Mouse (Mus musculus): ENCODE measurements around the gene Inha. TPM values are rescaled to one million over a fixed set of nuclear protein-coding genes. Genes with fewer than 3 reads are reported as not detected.

Inha gene
- polyA plus RNA-seq, 1 experiment from 2014 or later: 0.67 TPM

GRCm38 (mm10) chr1:75521321-75522031, 14.6 kb downstream of the Inha start, which contains the start of gene Stk11ip:
TSS of gene Stk11ip (plus strand) at chr1:75521529.
- H3K9me3 ChIP-seq (replicated peaks): no peaks in the 10 kb centered on the region
- H3K4me3 ChIP-seq (replicated peaks): peak within 1 kb of the TSS; percentile 79
- H3K36me3 ChIP-seq (replicated peaks): no peaks in the 10 kb centered on the region
- peak within 1 kb of the TSS; percentile 84 for H3K4me2 ChIP-seq
- ATAC-seq (ENCODE audit: insufficient read depth): peak; percentile 95
- WGBS (ENCODE audit: insufficient replicate concordance): under 1% methylated on average over 46 of the region's 46 CpGs
- peak within 1 kb of the TSS; percentile 52 for H3K9ac ChIP-seq
- no peaks in the 10 kb centered on the region for H3K27me3 ChIP-seq
- peaks cover 17% of the 10 kb centered on the region for H3K4me1 ChIP-seq (replicated peaks)
- H3K27ac ChIP-seq (replicated peaks): peak within 1 kb of the TSS; percentile 81

- H3K9me3 ChIP-seq (replicated peaks): no peaks in the 10 kb centered on the region
- no peak overlapping the region for H3K4me2 ChIP-seq
- H3K36me3 ChIP-seq (replicated peaks): 0 out of 2 replicates have a peak, but pooled peaks cover 6% of the 10 kb centered on the region
- no peaks in the 10 kb centered on the region for H3K27me3 ChIP-seq
- 57% methylated on average over 7 of the region's 7 CpGs for whole genome bisulfite sequencing (ENCODE audit: insufficient replicate concordance)
- no peak overlapping the region for H3K4me3 ChIP-seq (replicated peaks)
- ATAC-seq (ENCODE audit: insufficient read depth): no peak
- no peak overlapping the region for H3K9ac ChIP-seq
- H3K27ac ChIP-seq (replicated peaks): no peak overlapping the region
- H3K4me1 ChIP-seq (replicated peaks): peaks cover 17% of the 10 kb centered on the region
Observed at GRCm38 (mm10) chr1:75524679-75525078, 17.8 kb downstream of the Inha start.

- no peak overlapping the region for H3K9ac ChIP-seq
Observed at GRCm38 (mm10) chr1:75530546-75530945, 23.7 kb downstream of the Inha start.

GRCm38 (mm10) chr1:75532280-75533172, 25.6 kb downstream of the Inha start:
- Histone ChIP-seq H3K4me1 (replicated peaks) (no peaks in the 10 kb centered on the region), H3K27ac (replicated peaks) (no peak overlapping the region), H3K9me3 (replicated peaks) (no peaks in the 10 kb centered on the region), H3K27me3 (no peaks in the 10 kb centered on the region), H3K36me3 (replicated peaks) (0 out of 2 replicates have a peak, but pooled peaks cover 2% of the 10 kb centered on the region), H3K9ac (no peak overlapping the region), H3K4me3 (replicated peaks) (no peak overlapping the region), H3K4me2 (no peak overlapping the region)
- no peak for ATAC-seq (ENCODE audit: insufficient read depth)
- WGBS (ENCODE audit: insufficient replicate concordance): 68% methylated on average over 19 of the region's 19 CpGs

More at GRCm38 (mm10) chr1:75530546-75530945, 23.7 kb downstream of the Inha start:
- Histone ChIP-seq H3K4me1 (replicated peaks) (no peaks in the 10 kb centered on the region), H3K4me2 (no peak overlapping the region), H3K4me3 (replicated peaks) (no peak overlapping the region), H3K27me3 (no peaks in the 10 kb centered on the region), H3K36me3 (replicated peaks) (0 out of 2 replicates have a peak, but pooled peaks cover 6% of the 10 kb centered on the region), H3K9me3 (replicated peaks) (no peaks in the 10 kb centered on the region), H3K27ac (replicated peaks) (no peak overlapping the region)
- ATAC-seq (ENCODE audit: insufficient read depth): no peak
- 74% methylated on average over 4 of the region's 4 CpGs for WGBS (ENCODE audit: insufficient replicate concordance)

GRCm38 (mm10) chr1:75533325-75534252, 26.7 kb downstream of the Inha start:
- Histone ChIP-seq H3K4me3 (replicated peaks) (no peak overlapping the region), H3K27me3 (no peaks in the 10 kb centered on the region), H3K4me2 (no peak overlapping the region), H3K4me1 (replicated peaks) (no peaks in the 10 kb centered on the region), H3K36me3 (replicated peaks) (0 out of 2 replicates have a peak, but pooled peaks cover 2% of the 10 kb centered on the region), H3K9me3 (replicated peaks) (no peaks in the 10 kb centered on the region), H3K9ac (no peak overlapping the region), H3K27ac (replicated peaks) (no peak overlapping the region)
- WGBS (ENCODE audit: insufficient replicate concordance): 74% methylated on average over 19 of the region's 19 CpGs
- no peak for ATAC-seq (ENCODE audit: insufficient read depth)

GRCm38 (mm10) chr1:75537587-75537986, 30.7 kb downstream of the Inha start:
- Histone ChIP-seq H3K36me3 (replicated peaks) (0 out of 2 replicates have a peak, but pooled peaks cover 2% of the 10 kb centered on the region), H3K9ac (no peak overlapping the region), H3K4me3 (replicated peaks) (no peak overlapping the region), H3K9me3 (replicated peaks) (no peaks in the 10 kb centered on the region), H3K4me1 (replicated peaks) (no peaks in the 10 kb centered on the region), H3K4me2 (no peak overlapping the region), H3K27me3 (no peaks in the 10 kb centered on the region), H3K27ac (replicated peaks) (no peak overlapping the region)
- no peak for ATAC-seq (ENCODE audit: insufficient read depth)
- WGBS (ENCODE audit: insufficient replicate concordance): 68% methylated on average over 2 of the region's 2 CpGs

- Histone ChIP-seq H3K4me1 (replicated peaks) (no peaks in the 10 kb centered on the region), H3K27ac (replicated peaks) (no peak overlapping the region), H3K9ac (no peak overlapping the region), H3K4me3 (replicated peaks) (no peak overlapping the region), H3K36me3 (replicated peaks) (0 out of 2 replicates have a peak, but pooled peaks cover 2% of the 10 kb centered on the region), H3K27me3 (no peaks in the 10 kb centered on the region), H3K4me2 (no peak overlapping the region), H3K9me3 (replicated peaks) (no peaks in the 10 kb centered on the region)
- 56% methylated on average over 9 of the region's 9 CpGs for WGBS (ENCODE audit: insufficient replicate concordance)
- ATAC-seq (ENCODE audit: insufficient read depth): no peak
Observed at GRCm38 (mm10) chr1:75538597-75539190, 31.8 kb downstream of the Inha start.

- Histone ChIP-seq H3K4me1 (replicated peaks) (no peaks in the 10 kb centered on the region), H3K9ac (no peak overlapping the region), H3K36me3 (replicated peaks) (no peaks in the 10 kb centered on the region), H3K4me2 (no peak overlapping the region), H3K27ac (replicated peaks) (no peak overlapping the region), H3K9me3 (replicated peaks) (no peaks in the 10 kb centered on the region), H3K27me3 (peaks cover 23% of the 10 kb centered on the region), H3K4me3 (replicated peaks) (no peak overlapping the region)
- no peak for ATAC-seq (ENCODE audit: insufficient read depth)
- 62% methylated on average over 7 of the region's 7 CpGs for WGBS (ENCODE audit: insufficient replicate concordance)
Observed at GRCm38 (mm10) chr1:75541496-75541895, 34.6 kb downstream of the Inha start.

- ATAC-seq (ENCODE audit: insufficient read depth): no peak
- peaks cover 49% of the 10 kb centered on the region for H3K27me3 ChIP-seq
- H3K9ac ChIP-seq: no peak overlapping the region
- H3K27ac ChIP-seq (replicated peaks): no peak overlapping the region
- H3K4me1 ChIP-seq (replicated peaks): no peaks in the 10 kb centered on the region
- H3K4me3 ChIP-seq (replicated peaks): no peak overlapping the region
- 61% methylated on average over 6 of the region's 6 CpGs for WGBS (ENCODE audit: insufficient replicate concordance)
- no peaks in the 10 kb centered on the region for H3K9me3 ChIP-seq (replicated peaks)
- no peaks in the 10 kb centered on the region for H3K36me3 ChIP-seq (replicated peaks)
- no peak overlapping the region for H3K4me2 ChIP-seq
Observed at GRCm38 (mm10) chr1:75544351-75544750, 37.5 kb downstream of the Inha start.

All from liver, embryonic 15.5 days (tissue).